8 mouse cellular contexts compared by ENCODE assay signal in the genomic region with DNA sequence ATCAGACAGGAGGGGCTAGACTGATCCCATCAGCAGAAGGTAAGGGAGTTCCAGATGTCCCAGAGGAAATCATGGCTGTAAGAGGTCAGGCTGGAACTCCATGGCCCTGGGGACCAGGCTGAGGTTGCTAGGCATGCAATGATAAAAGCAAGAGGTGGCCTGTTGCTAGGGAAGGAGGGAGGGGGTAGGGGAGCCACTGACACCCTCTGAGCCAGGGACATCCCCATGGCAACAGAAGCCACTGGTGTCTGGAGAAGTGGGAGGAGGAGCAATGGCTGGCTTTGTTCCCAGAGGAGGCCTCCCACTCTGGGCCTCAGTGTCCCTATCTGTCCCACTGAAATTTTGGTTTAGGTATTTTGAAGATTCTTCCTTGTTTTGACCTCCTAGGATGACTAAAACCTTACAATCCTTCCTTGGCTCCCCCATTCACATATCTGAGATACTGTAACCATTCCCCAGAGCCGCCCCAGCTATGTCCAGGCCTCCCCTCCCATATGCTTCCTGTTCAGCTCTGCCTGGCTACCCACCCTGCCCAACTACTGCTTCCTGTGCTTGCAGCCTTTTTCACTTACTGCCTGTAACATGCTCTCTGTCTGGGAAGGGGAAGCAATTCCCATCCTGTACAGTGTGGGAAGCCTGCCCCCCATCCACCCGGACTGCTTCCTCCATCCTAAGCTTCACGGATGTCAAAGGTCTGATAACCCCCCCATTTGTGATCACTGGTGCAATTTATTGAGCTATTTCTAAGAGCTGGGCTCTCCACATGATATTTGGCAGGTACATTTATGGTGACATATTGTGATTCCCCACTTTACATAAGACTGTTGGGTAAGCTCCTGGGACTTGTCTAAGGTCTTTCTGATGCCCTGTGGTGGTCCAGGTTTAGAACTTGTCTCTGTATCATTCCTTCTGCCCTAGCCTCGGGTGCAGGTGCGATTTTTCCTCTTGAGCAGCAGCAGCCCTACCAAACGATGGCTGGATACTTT. TPM values are rescaled to one million over a fixed set of nuclear protein-coding genes. Genes with fewer than 3 reads are reported as not detected.
DNase-seq lines count a peak whose midpoint lies in the region; ATAC-seq and TF ChIP-seq lines count a peak whose summit lies in the region.

No protein-coding gene starts in this region.

- peak; percentile 40 for DNase-seq in layer of hippocampus, adult 9-11 months
- no peak for DNase-seq in layer of hippocampus, adult 11-12 months (ENCODE audit: low spot score)
- peak; percentile 71 for DNase-seq in brain, embryonic 14.5 days (ENCODE audit: low read depth)
- peak; percentile 56 for DNase-seq in mesoderm, embryonic 11.5 days (ENCODE audit: low read depth, low spot score)
- DNase-seq in thymus, postnatal 25 days, result no peak

- H3K4me1 ChIP-seq in forebrain, embryonic 16.5 days (replicated peaks; ENCODE audit: control insufficient read depth, insufficient read depth, low read length), result peaks cover 7% of the 10 kb centered on the region; the same call in 1 of the 2 replicates
- H3K4me1 ChIP-seq in hindbrain, embryonic 13.5 days (replicated peaks), result peaks cover 18% of the 10 kb centered on the region

- no peaks in the 10 kb centered on the region for H3K36me3 ChIP-seq in forebrain, embryonic 16.5 days (ENCODE audit: control insufficient read depth, insufficient read depth)
- no peaks in the 10 kb centered on the region for H3K36me3 ChIP-seq in hindbrain, embryonic 13.5 days

- ATAC-seq in forebrain, embryonic 16.5 days, result peak; percentile 54
- peak; percentile 72 for ATAC-seq in hindbrain, embryonic 13.5 days (ENCODE audit: low FRiP score)
- no peak for ATAC-seq in monocyte, adult 5-6 weeks (replicated peaks; ENCODE audit: insufficient number of reproducible peaks, low FRiP score, low TSS enrichment, poor library complexity, severe bottlenecking)

- H3K4me2 ChIP-seq in forebrain, embryonic 16.5 days (ENCODE audit: low read length), result no peak overlapping the region
- H3K4me2 ChIP-seq in hindbrain, embryonic 13.5 days, result no peak overlapping the region

- TF ChIP-seq CTCF in brain, embryonic 14.5 days (IDR thresholded peaks at IDR 0.05; ENCODE audit: borderline replicate concordance, extremely low read depth, insufficient read depth, insufficient read length), result no peak

- no peak overlapping the region for H3K9ac ChIP-seq in forebrain, embryonic 16.5 days (replicated peaks; ENCODE audit: low read depth, low read length)
- H3K9ac ChIP-seq in hindbrain, embryonic 13.5 days, result no peak overlapping the region

- H3K27me3 ChIP-seq in forebrain, embryonic 16.5 days (replicated peaks; ENCODE audit: control insufficient read depth, insufficient read depth, low read length), result peaks cover 29% of the 10 kb centered on the region; the same call in 1 of the 2 replicates
- peaks cover 91% of the 10 kb centered on the region for H3K27me3 ChIP-seq in hindbrain, embryonic 13.5 days

- no peak for TF ChIP-seq POLR2A in brain, embryonic 14.5 days (IDR thresholded peaks at IDR 0.05; ENCODE audit: borderline replicate concordance, extremely low read depth, insufficient read depth, insufficient read length, poor library complexity, severe bottlenecking)

- no peak overlapping the region for H3K4me3 ChIP-seq in forebrain, embryonic 16.5 days (replicated peaks; ENCODE audit: low read length)
- no peak overlapping the region for H3K4me3 ChIP-seq in hindbrain, embryonic 13.5 days

- H3K9me3 ChIP-seq in forebrain, embryonic 16.5 days (ENCODE audit: control insufficient read depth, low read length), result no peaks in the 10 kb centered on the region
- no peaks in the 10 kb centered on the region for H3K9me3 ChIP-seq in hindbrain, embryonic 13.5 days

- H3K27ac ChIP-seq in forebrain, embryonic 16.5 days (ENCODE audit: low read length), result no peak overlapping the region
- peak overlapping the region; percentile 45; the same call in 1 of the 2 replicates for H3K27ac ChIP-seq in hindbrain, embryonic 13.5 days

- WGBS in forebrain, embryonic 16.5 days, result 74% methylated on average over 6 of the region's 6 CpGs
- WGBS in hindbrain, embryonic 13.5 days, result 76% methylated on average over 6 of the region's 6 CpGs

RNA-seq across cellular contexts. Expression of gene Iqsec2, which starts 27.3 kb away (rescaled TPM):
- 8.2 and 12.7 TPM in 2 replicates for polyA plus RNA-seq in brain, embryonic 14.5 days (2012; rRNA removed)
- 4.1 and 5.8 TPM in 2 replicates for polyA plus RNA-seq in forebrain, embryonic 16.5 days (2015; fragmentation: Nextera tagmentation; extraction: Ambion mirVana)
- 4.4 and 5.6 TPM in 2 replicates for polyA plus RNA-seq in hindbrain, embryonic 13.5 days (2015; fragmentation: Nextera tagmentation; extraction: Ambion mirVana)
- 1.8 to 6.0 TPM (median 3.0 TPM) in 3 replicates for total RNA-seq in monocyte, adult 5-6 weeks (2017)

Comparison
In these comparisons a context has a peak if more than half of its experiments do, and no peak if none do; other contexts are left out.
1. DNase-seq: peak in layer of hippocampus, adult 9-11 months (single experiment), brain, embryonic 14.5 days (single experiment) and mesoderm, embryonic 11.5 days (single experiment); none in layer of hippocampus, adult 11-12 months (single experiment) and thymus, postnatal 25 days (single experiment).